Mouse (Mus musculus) lung, adult 10 weeks (tissue): ENCODE data around the gene Olfr714. TPM values are rescaled to one million over a fixed set of nuclear protein-coding genes. Genes with fewer than 3 reads are reported as not detected.

Experiments used
- polyA plus RNA-seq: library from polyadenylated mRNA; stranded (reverse); fragments of 350-450 nt; fragmentation: Illumina TruSeq; extraction: RNeasy Lipid Tissue Mini Kit (QIAGEN cat#74804); gene quantifications from one replicate; pipeline ENCODE4 v1.2.3, GENCODE M21; 2014; ENCODE audit warnings: low read depth, low replicate concordance; ENCODE audit not compliant: insufficient read depth

Gene Olfr714
- not detected for polyA plus RNA-seq

DNA sequence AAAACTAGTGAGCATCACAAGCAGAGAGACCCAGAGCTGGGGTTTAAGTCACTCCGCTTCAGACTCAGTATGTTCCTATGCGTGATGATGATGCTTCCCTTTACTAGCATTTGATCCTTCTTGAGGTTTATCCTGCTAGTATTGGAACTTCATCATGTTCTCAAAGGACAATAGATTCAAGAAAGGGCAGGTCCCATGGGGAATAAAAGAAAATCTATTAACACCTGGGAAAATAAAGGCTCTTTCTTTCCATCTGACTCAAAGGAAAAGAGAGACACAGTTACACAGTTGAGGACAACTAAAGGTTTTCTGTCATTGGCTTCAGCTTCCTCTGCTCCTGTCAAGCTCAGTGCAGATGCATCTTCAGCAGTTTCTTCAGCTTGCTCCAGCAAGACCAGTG, at the start of gene Olfr714:
Gene Olfr714 (plus strand): TSS at position 301 of the 400 bp plus-strand sequence.

DNA sequence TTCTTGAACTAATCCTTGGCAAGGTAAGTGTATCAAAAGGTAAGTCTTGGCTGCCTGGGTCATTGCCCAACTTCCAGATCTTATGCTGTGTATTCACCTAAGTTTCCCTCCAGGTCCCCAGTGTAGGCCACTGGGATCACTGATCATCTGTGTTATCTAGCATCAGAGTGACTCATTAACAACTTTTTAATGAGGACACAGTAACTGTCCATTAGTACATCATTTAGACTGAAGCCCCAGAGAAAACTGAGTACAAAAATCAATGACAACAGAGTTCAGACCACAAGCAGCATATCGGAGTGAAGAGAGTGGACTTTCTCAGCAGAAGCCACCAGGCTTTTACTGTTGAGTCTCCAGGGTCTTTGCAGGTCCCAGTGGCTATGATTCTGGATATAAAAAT, 39.9 kb upstream of the Olfr714 start, which contains the start of gene Olfr713:
Gene Olfr713 (plus strand): TSS at position 301 of the 400 bp plus-strand sequence.

GRCm38 (mm10) chr7:107092920-107093319, 22.1 kb downstream of the Olfr714 start, which contains the start of gene Olfr17:
Olfr17 (plus strand) TSS chr7:107093220.

GRCm38 (mm10) chr7:107110269-107110668, 39.5 kb downstream of the Olfr714 start, which contains the start of gene Olfr715b:
Olfr715b (minus strand) TSS chr7:107110369.

Other genes starting within 250 kb of the Olfr714 start
- not detected for gene Olfr702, start 237.1 kb upstream of the Olfr714 start, polyA plus RNA-seq
- not detected for gene Olfr703, start 227.6 kb upstream of the Olfr714 start, polyA plus RNA-seq
- not detected for gene Olfr704, start 207.8 kb upstream of the Olfr714 start, polyA plus RNA-seq
- gene Olfr705, start 194.1 kb upstream of the Olfr714 start, polyA plus RNA-seq: not detected
- gene Olfr706, start 182.8 kb upstream of the Olfr714 start, polyA plus RNA-seq: not detected
- gene Olfr707, start 169.7 kb upstream of the Olfr714 start, polyA plus RNA-seq: not detected
- not detected for gene Olfr1532-ps1, start 163.0 kb upstream of the Olfr714 start, polyA plus RNA-seq
- gene Olfr709-ps1, start 138.8 kb upstream of the Olfr714 start, polyA plus RNA-seq: not detected
- not detected for gene Olfr710, start 122.7 kb upstream of the Olfr714 start, polyA plus RNA-seq
- not detected for gene Olfr6, start 107.0 kb upstream of the Olfr714 start, polyA plus RNA-seq
- not detected for gene Olfr711, start 95.5 kb upstream of the Olfr714 start, polyA plus RNA-seq
- gene Olfr2, start 64.9 kb upstream of the Olfr714 start, polyA plus RNA-seq: not detected
- not detected for gene Olfr713, start 39.8 kb upstream of the Olfr714 start, polyA plus RNA-seq
- gene Olfr17, start 22.2 kb downstream of the Olfr714 start, polyA plus RNA-seq: not detected
- gene Olfr715b, start 39.4 kb downstream of the Olfr714 start, polyA plus RNA-seq: not detected
- gene Olfr715, start 60.1 kb downstream of the Olfr714 start, polyA plus RNA-seq: not detected
- not detected for gene Olfr716, start 67.3 kb downstream of the Olfr714 start, polyA plus RNA-seq
- not detected for gene Nlrp14, start 96.0 kb downstream of the Olfr714 start, polyA plus RNA-seq
- not detected for gene Rbmxl2, start 138.5 kb downstream of the Olfr714 start, polyA plus RNA-seq